Mouse (Mus musculus): ENCODE results near the gene Duox2. TPM values are rescaled to one million over a fixed set of nuclear protein-coding genes. Genes with fewer than 3 reads are reported as not detected.

The Duox2 gene
- polyA plus RNA-seq, 1 experiment = 0.11 TPM

GRCm38 (mm10) chr2:122311561-122311960, 13.3 kb upstream of the Duox2 start:
- Histone ChIP-seq H3K4me1 (ENCODE audit: control insufficient read depth, insufficient read depth, low read length) (no peaks in the 10 kb centered on the region), H3K27me3 (ENCODE audit: control insufficient read depth, insufficient read depth, low read length) (no peaks in the 10 kb centered on the region), H3K4me3 (replicated peaks; ENCODE audit: insufficient read depth, low read depth, low read length) (no peak overlapping the region), H3K27ac (ENCODE audit: insufficient read depth, low read length) (no peak overlapping the region)
- DNase-seq = no peak
- WGBS = 75% methylated on average over 2 of the region's 2 CpGs
- no peak for TF ChIP-seq POLR2A (IDR thresholded peaks at IDR 0.05; ENCODE audit: borderline replicate concordance, insufficient read depth, low read length)
- no peak for TF ChIP-seq CTCF (IDR thresholded peaks at IDR 0.05; ENCODE audit: borderline replicate concordance, insufficient read depth, low read depth, low read length)

GRCm38 (mm10) chr2:122309647-122310046, 11.4 kb upstream of the Duox2 start:
- no peaks in the 10 kb centered on the region for H3K4me1 ChIP-seq (ENCODE audit: control insufficient read depth, insufficient read depth, low read length)
- no peak for DNase-seq
- H3K27ac ChIP-seq (ENCODE audit: insufficient read depth, low read length) = no peak overlapping the region
- TF ChIP-seq POLR2A (IDR thresholded peaks at IDR 0.05; ENCODE audit: borderline replicate concordance, insufficient read depth, low read length) = no peak
- peak; percentile 10; the same call in 1 of the 2 replicates for TF ChIP-seq CTCF (IDR thresholded peaks at IDR 0.05; ENCODE audit: borderline replicate concordance, insufficient read depth, low read depth, low read length)
- no peak overlapping the region for H3K4me3 ChIP-seq (replicated peaks; ENCODE audit: insufficient read depth, low read depth, low read length)
- WGBS = 40% methylated on average over 3 of the region's 3 CpGs
- no peaks in the 10 kb centered on the region for H3K27me3 ChIP-seq (ENCODE audit: control insufficient read depth, insufficient read depth, low read length)

GRCm38 (mm10) chr2:122306184-122306583, 7.9 kb upstream of the Duox2 start:
- no peak for DNase-seq
- no peak overlapping the region for H3K4me3 ChIP-seq (replicated peaks; ENCODE audit: insufficient read depth, low read depth, low read length)
- 8% methylated on average over 4 of the region's 4 CpGs for WGBS
- peaks cover 4% of the 10 kb centered on the region; the same call in 1 of the 2 replicates for H3K4me1 ChIP-seq (ENCODE audit: control insufficient read depth, insufficient read depth, low read length)
- H3K27me3 ChIP-seq (ENCODE audit: control insufficient read depth, insufficient read depth, low read length) = no peaks in the 10 kb centered on the region
- no peak overlapping the region for H3K27ac ChIP-seq (ENCODE audit: insufficient read depth, low read length)
- TF ChIP-seq POLR2A (IDR thresholded peaks at IDR 0.05; ENCODE audit: borderline replicate concordance, insufficient read depth, low read length) = no peak
- no peak for TF ChIP-seq CTCF (IDR thresholded peaks at IDR 0.05; ENCODE audit: borderline replicate concordance, insufficient read depth, low read depth, low read length)

GRCm38 (mm10) chr2:122305097-122305892, 7.0 kb upstream of the Duox2 start:
- no peak for DNase-seq
- peaks cover 7% of the 10 kb centered on the region; the same call in 1 of the 2 replicates for H3K4me1 ChIP-seq (ENCODE audit: control insufficient read depth, insufficient read depth, low read length)
- no peaks in the 10 kb centered on the region for H3K27me3 ChIP-seq (ENCODE audit: control insufficient read depth, insufficient read depth, low read length)
- WGBS = 92% methylated on average over 16 of the region's 16 CpGs
- H3K4me3 ChIP-seq (replicated peaks; ENCODE audit: insufficient read depth, low read depth, low read length) = no peak overlapping the region
- TF ChIP-seq CTCF (IDR thresholded peaks at IDR 0.05; ENCODE audit: borderline replicate concordance, insufficient read depth, low read depth, low read length) (no peak), POLR2A (IDR thresholded peaks at IDR 0.05; ENCODE audit: borderline replicate concordance, insufficient read depth, low read length) (no peak)
- no peak overlapping the region for H3K27ac ChIP-seq (ENCODE audit: insufficient read depth, low read length)

GRCm38 (mm10) chr2:122304544-122304943, 6.3 kb upstream of the Duox2 start:
- Histone ChIP-seq H3K27me3 (ENCODE audit: control insufficient read depth, insufficient read depth, low read length) (no peaks in the 10 kb centered on the region; the same call in 1 of the 2 replicates), H3K27ac (ENCODE audit: insufficient read depth, low read length) (no peak overlapping the region), H3K4me3 (replicated peaks; ENCODE audit: insufficient read depth, low read depth, low read length) (no peak overlapping the region), H3K4me1 (ENCODE audit: control insufficient read depth, insufficient read depth, low read length) (peaks cover 7% of the 10 kb centered on the region; the same call in 1 of the 2 replicates)
- DNase-seq = no peak
- TF ChIP-seq POLR2A (IDR thresholded peaks at IDR 0.05; ENCODE audit: borderline replicate concordance, insufficient read depth, low read length) = no peak
- TF ChIP-seq CTCF (IDR thresholded peaks at IDR 0.05; ENCODE audit: borderline replicate concordance, insufficient read depth, low read depth, low read length) = no peak
- WGBS = 66% methylated on average over 6 of the region's 6 CpGs

GRCm38 (mm10) chr2:122302574-122303241, 4.5 kb upstream of the Duox2 start:
- WGBS = 20% methylated on average over 9 of the region's 9 CpGs
- no peaks in the 10 kb centered on the region; the same call in 1 of the 2 replicates for H3K27me3 ChIP-seq (ENCODE audit: control insufficient read depth, insufficient read depth, low read length)
- no peak overlapping the region for H3K4me3 ChIP-seq (replicated peaks; ENCODE audit: insufficient read depth, low read depth, low read length)
- no peak overlapping the region for H3K27ac ChIP-seq (ENCODE audit: insufficient read depth, low read length)
- DNase-seq = peak; percentile 62 to 63
- TF ChIP-seq POLR2A (IDR thresholded peaks at IDR 0.05; ENCODE audit: borderline replicate concordance, insufficient read depth, low read length) (no peak), CTCF (IDR thresholded peaks at IDR 0.05; ENCODE audit: borderline replicate concordance, insufficient read depth, low read depth, low read length) (peak; percentile 77)
- peaks cover 17% of the 10 kb centered on the region for H3K4me1 ChIP-seq (ENCODE audit: control insufficient read depth, insufficient read depth, low read length)

GRCm38 (mm10) chr2:122301921-122302573, 3.8 kb upstream of the Duox2 start:
- peak overlapping the region; percentile 19 for H3K4me3 ChIP-seq (replicated peaks; ENCODE audit: insufficient read depth, low read depth, low read length)
- peaks cover 17% of the 10 kb centered on the region for H3K4me1 ChIP-seq (ENCODE audit: control insufficient read depth, insufficient read depth, low read length)
- WGBS = 7% methylated on average over 23 of the region's 23 CpGs
- DNase-seq = no peak
- H3K27me3 ChIP-seq (ENCODE audit: control insufficient read depth, insufficient read depth, low read length) = no peaks in the 10 kb centered on the region; the same call in 1 of the 2 replicates
- TF ChIP-seq CTCF (IDR thresholded peaks at IDR 0.05; ENCODE audit: borderline replicate concordance, insufficient read depth, low read depth, low read length) (no peak), POLR2A (IDR thresholded peaks at IDR 0.05; ENCODE audit: borderline replicate concordance, insufficient read depth, low read length) (no peak)
- H3K27ac ChIP-seq (ENCODE audit: insufficient read depth, low read length) = no peak overlapping the region
